Mouse (Mus musculus) neural tube, embryonic 11.5 days (tissue): ENCODE results near the gene Gp5. TPM values are rescaled to one million over a fixed set of nuclear protein-coding genes. Genes with fewer than 3 reads are reported as not detected.

Source experiments
- ATAC-seq: fragments of 200-750 bp; cut with Nextera tagmentation; 2 replicates; pipeline ENCODE4 v1.8.0; 2017; ENCODE audit warnings: moderate number of reproducible peaks, mild to moderate bottlenecking, moderate TSS enrichment, moderate library complexity; ENCODE audit not compliant: insufficient read depth, low FRiP score, low TSS enrichment
- DNase-seq: peaks from one replicate; pipeline ENCODE4 v3.0.0-alpha.2; 2015; ENCODE audit warnings: low spot score
- H3K27ac ChIP-seq: fragments of 300-500 bp; sonication (generic); 2 replicates; pipeline ENCODE4 v1.5.1; 2014; ENCODE audit warnings: low read depth, mild to moderate bottlenecking, low read length
- H3K27me3 ChIP-seq: fragments of 300-500 bp; sonication (generic); 2 replicates; pipeline ENCODE4 v1.6.1; 2014; ENCODE audit warnings: mild to moderate bottlenecking, low read length, mixed read lengths; ENCODE audit not compliant: control insufficient read depth, insufficient read depth
- H3K36me3 ChIP-seq: fragments of 300-500 bp; sonication (generic); 2 replicates; pipeline ENCODE4 v1.6.1; 2014; ENCODE audit warnings: mild to moderate bottlenecking, low read length, moderate library complexity, mixed read lengths; ENCODE audit not compliant: control insufficient read depth, insufficient read depth
- H3K4me1 ChIP-seq: fragments of 300-500 bp; sonication (generic); 2 replicates; pipeline ENCODE4 v1.6.1; 2014; ENCODE audit warnings: low read length, mixed read lengths; ENCODE audit not compliant: control insufficient read depth, insufficient read depth
- H3K4me2 ChIP-seq: fragments of 300-500 bp; sonication (generic); 2 replicates; pipeline ENCODE4 v1.6.1; 2014; ENCODE audit warnings: low read depth, mild to moderate bottlenecking, moderate library complexity
- H3K4me3 ChIP-seq: fragments of 300-500 bp; sonication (generic); 2 replicates; pipeline ENCODE4 v1.5.1; 2014; ENCODE audit warnings: low read depth, low read length
- H3K9ac ChIP-seq: fragments of 300-500 bp; sonication (generic); 2 replicates; pipeline ENCODE4 v1.6.1; 2014; ENCODE audit warnings: mild to moderate bottlenecking, low read length
- H3K9me3 ChIP-seq: fragments of 300-500 bp; sonication (generic); 2 replicates; pipeline ENCODE4 v1.6.1; 2016; ENCODE audit warnings: low read length; ENCODE audit not compliant: control insufficient read depth
- WGBS: fragments of 180-500 bp; shearing (Covaris S2); extraction: QIAGEN DNeasy Blood & Tissue Kit; methylation state at CpG from one replicate; pipeline ENCODE4 v1.1.7; 2014; 5-methylcytosine and 5-hydroxymethylcytosine counted together
- polyA plus RNA-seq: library from polyadenylated mRNA; unstranded; fragments of >200 nt; fragmentation: Nextera tagmentation; extraction: Ambion mirVana; gene quantifications from 2 replicates; pipeline ENCODE4 v1.2.1, GENCODE M21; 2014

The Gp5 gene
- polyA plus RNA-seq, 1 experiment from 2014 or later: 2.4 TPM

DNA sequence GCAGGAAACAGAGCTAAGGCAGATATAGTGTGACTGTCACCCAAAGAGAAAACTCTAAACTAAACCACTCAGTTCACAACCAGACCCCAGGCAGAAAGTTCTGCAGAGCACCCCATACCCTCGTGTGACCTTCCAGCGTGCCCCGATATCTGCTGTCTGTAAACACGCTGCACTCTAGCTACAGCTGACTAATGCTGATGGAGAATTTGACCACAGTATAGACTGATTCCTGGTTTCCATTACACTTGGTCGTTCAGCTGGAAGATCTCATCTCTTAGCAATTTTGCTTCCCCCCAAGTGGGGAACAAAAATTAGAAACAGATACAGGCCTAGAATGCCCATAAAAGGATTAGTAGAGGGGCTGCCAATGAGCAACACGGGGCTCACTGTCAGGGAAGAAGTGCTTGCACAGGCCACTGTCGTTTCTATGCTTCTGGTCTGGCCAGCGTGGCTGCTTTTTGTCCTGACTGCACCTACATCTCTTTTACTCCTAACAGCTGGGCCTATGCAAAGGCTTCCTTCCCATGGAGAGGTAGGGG is 39.3 kb downstream of the Gp5 start:
- Histone ChIP-seq H3K4me1 (no peaks in the 10 kb centered on the region), H3K36me3 (no peaks in the 10 kb centered on the region), H3K27ac (no peak overlapping the region), H3K4me2 (no peak overlapping the region), H3K9me3 (no peaks in the 10 kb centered on the region), H3K4me3 (no peak overlapping the region), H3K27me3 (no peaks in the 10 kb centered on the region), H3K9ac (no peak overlapping the region)
- ATAC-seq (no peak), DNase-seq (no peak)
- WGBS: 69% methylated on average over 8 of the region's 8 CpGs

DNA sequence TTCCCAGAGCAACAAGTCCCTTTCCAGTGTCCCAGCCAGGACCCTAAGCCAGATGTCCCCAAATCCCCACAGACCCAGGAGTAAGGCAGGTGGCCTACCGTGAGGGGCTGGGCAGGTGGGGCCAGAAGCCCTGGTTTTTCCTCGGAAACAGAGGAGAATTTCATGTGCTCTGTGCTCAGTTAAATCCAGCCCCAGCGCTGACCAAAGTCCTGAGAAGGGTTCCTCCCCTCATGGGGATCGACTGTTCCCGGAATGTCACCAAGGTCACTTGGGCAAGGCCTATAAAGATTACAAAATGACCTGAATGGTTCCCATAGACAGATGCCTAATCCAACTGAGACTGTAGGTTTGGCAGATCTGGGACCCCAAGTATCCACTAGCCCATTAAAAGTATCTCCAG is 43.2 kb downstream of the Gp5 start, which contains the start of gene Cpn2:
Gene Cpn2, minus strand, starts transcription at position 141 of the 400 bp plus-strand sequence.
- Histone ChIP-seq H3K36me3 (no peaks in the 10 kb centered on the region), H3K9me3 (no peaks in the 10 kb centered on the region), H3K4me3 (no peak within 1 kb of the TSS), H3K27ac (no peak within 1 kb of the TSS), H3K27me3 (no peaks in the 10 kb centered on the region), H3K9ac (no peak within 1 kb of the TSS), H3K4me1 (no peaks in the 10 kb centered on the region), H3K4me2 (no peak within 1 kb of the TSS)
- WGBS: 75% methylated on average over 5 of the region's 5 CpGs
- ATAC-seq (no peak), DNase-seq (no peak)

DNA sequence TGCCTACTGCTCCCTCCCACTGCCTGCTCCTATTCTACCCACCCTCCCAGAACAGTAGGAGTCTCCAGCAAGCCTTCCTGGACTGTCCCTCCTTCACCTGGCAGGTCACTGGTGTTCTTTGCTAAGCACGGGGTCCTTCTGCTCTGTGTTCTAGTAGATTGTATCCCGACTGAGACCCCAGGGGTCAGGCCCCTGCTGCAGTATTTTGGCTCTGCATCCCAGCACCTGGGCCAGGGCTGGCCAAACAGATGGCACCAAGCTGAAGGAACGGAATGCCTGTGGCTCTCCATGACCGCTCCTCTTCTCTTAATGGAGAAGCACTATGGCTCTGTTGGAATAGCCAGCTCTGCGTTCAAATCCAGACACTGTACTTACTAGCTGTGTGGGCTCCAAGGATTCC is 44.0 kb downstream of the Gp5 start:
- DNase-seq: no peak
- 82% methylated on average over 5 of the region's 5 CpGs for WGBS
- no peak overlapping the region for H3K9ac ChIP-seq
- no peak overlapping the region for H3K27ac ChIP-seq
- H3K4me2 ChIP-seq: no peak overlapping the region
- ATAC-seq: no peak
- H3K36me3 ChIP-seq: no peaks in the 10 kb centered on the region
- H3K4me1 ChIP-seq: no peaks in the 10 kb centered on the region
- no peak overlapping the region for H3K4me3 ChIP-seq
- no peaks in the 10 kb centered on the region for H3K9me3 ChIP-seq
- no peaks in the 10 kb centered on the region for H3K27me3 ChIP-seq

DNA sequence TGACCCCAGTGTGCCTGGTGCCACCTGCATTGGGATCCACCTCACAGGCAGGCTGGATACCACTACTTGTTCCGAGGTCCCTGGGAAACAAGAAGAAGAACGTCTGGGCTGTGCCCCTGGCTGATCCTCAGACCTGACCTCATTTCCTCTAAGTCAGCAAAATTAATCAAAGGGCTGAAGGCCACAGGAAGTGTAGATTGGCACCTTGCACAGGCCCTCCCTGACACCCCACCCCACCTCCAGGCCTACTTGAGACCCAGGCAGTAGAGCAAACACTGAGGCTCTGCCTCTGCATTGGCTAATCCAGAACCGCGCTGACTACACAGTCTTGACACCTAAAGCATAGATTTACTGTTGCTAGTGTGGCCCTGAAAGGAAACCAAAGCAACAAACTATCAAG is 45.0 kb downstream of the Gp5 start:
- no peaks in the 10 kb centered on the region for H3K27me3 ChIP-seq
- DNase-seq: no peak
- H3K9me3 ChIP-seq: no peaks in the 10 kb centered on the region
- H3K27ac ChIP-seq: no peak overlapping the region
- no peak overlapping the region for H3K4me2 ChIP-seq
- no peak for ATAC-seq
- WGBS: 71% methylated on average over 4 of the region's 4 CpGs
- no peaks in the 10 kb centered on the region for H3K36me3 ChIP-seq
- H3K4me1 ChIP-seq: no peaks in the 10 kb centered on the region
- H3K4me3 ChIP-seq: no peak overlapping the region
- no peak overlapping the region for H3K9ac ChIP-seq

DNA sequence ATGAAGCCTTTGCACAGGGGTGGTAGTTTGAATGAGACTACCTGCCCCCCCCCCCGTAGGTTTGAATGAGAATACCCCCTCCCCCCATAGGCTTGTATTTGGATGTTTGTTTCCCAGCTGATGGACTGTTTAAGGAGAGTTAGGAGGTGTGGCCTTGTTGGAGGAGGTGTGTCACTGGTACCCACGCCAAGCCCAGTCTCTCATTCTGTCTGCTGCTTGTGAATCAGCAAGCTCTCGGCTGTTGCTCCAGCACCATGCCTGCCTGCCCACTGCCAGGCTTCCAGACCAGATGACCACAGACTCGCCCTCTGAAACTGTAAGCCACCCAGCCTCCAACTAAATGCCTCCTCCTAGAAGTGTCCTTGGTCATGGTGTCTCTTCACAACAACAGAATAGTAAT is 47.4 kb downstream of the Gp5 start:
- no peak for ATAC-seq
- H3K27me3 ChIP-seq: no peaks in the 10 kb centered on the region
- H3K4me2 ChIP-seq: no peak overlapping the region
- DNase-seq: no peak
- H3K4me3 ChIP-seq: no peak overlapping the region
- 62% methylated on average over 4 of the region's 4 CpGs for WGBS
- no peak overlapping the region for H3K27ac ChIP-seq
- H3K9me3 ChIP-seq: no peaks in the 10 kb centered on the region
- no peak overlapping the region for H3K9ac ChIP-seq
- H3K36me3 ChIP-seq: no peaks in the 10 kb centered on the region
- H3K4me1 ChIP-seq: no peaks in the 10 kb centered on the region

DNA sequence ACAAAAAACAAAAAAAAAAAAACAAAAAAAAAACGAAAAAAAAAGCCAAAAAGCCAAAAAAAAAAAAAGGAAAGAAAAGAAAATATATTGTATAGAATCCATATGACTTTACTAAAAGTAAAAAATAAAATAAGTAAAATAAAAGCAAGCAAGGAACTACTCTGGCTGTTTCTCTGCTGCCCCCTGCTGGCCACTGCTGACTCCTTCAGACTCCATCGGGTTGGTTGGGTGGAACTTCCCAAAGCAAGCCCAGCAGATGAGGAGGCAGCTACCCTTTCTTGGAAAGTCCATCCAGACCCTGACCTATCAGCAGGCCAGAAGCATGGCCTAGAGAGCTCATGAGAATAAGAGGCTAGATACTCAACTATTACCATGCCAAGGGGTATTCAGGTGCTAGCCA is 47.9 kb downstream of the Gp5 start:
- H3K4me3 ChIP-seq: no peak overlapping the region
- H3K9ac ChIP-seq: no peak overlapping the region
- DNase-seq: peak; percentile 71
- no peaks in the 10 kb centered on the region for H3K27me3 ChIP-seq
- no peaks in the 10 kb centered on the region for H3K36me3 ChIP-seq
- WGBS: 3% methylated on average over 2 of the region's 2 CpGs
- no peak for ATAC-seq
- H3K9me3 ChIP-seq: no peaks in the 10 kb centered on the region
- H3K4me1 ChIP-seq: no peaks in the 10 kb centered on the region
- no peak overlapping the region for H3K4me2 ChIP-seq
- H3K27ac ChIP-seq: no peak overlapping the region

DNA sequence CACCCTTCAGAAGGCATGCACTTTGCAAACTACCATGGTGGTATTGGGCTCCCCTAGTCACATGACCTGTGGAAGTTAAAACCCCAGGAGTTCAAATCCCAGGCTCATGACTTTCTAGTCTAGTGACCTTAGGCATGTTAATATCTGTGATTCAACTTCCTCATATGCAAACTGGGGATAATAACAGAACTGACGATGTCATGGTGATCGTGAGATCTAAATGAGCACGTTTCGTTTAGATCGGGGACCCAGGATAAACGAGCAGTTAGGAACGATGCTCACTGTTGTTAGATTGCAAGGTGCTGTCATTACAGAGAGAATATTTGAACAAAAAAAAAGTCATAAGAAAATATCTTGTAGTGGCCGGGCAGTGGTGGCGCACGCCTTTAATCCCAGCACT is 48.4 kb downstream of the Gp5 start:
- Histone ChIP-seq H3K4me3 (no peak overlapping the region), H3K27me3 (no peaks in the 10 kb centered on the region), H3K4me2 (no peak overlapping the region), H3K9ac (no peak overlapping the region), H3K27ac (no peak overlapping the region), H3K4me1 (no peaks in the 10 kb centered on the region), H3K9me3 (no peaks in the 10 kb centered on the region), H3K36me3 (no peaks in the 10 kb centered on the region)
- WGBS: 91% methylated on average over 10 of the region's 10 CpGs
- DNase-seq (no peak), ATAC-seq (no peak)

GRCm38 (mm10) chr16:30261341-30261740 is 49.2 kb downstream of the Gp5 start:
- no peaks in the 10 kb centered on the region for H3K9me3 ChIP-seq
- H3K4me2 ChIP-seq: no peak overlapping the region
- no peak overlapping the region for H3K27ac ChIP-seq
- DNase-seq: no peak
- no peak overlapping the region for H3K4me3 ChIP-seq
- H3K9ac ChIP-seq: no peak overlapping the region
- WGBS: 92% methylated on average over 9 of the region's 9 CpGs
- no peaks in the 10 kb centered on the region for H3K36me3 ChIP-seq
- H3K27me3 ChIP-seq: no peaks in the 10 kb centered on the region
- H3K4me1 ChIP-seq: no peaks in the 10 kb centered on the region
- ATAC-seq: no peak

DNA sequence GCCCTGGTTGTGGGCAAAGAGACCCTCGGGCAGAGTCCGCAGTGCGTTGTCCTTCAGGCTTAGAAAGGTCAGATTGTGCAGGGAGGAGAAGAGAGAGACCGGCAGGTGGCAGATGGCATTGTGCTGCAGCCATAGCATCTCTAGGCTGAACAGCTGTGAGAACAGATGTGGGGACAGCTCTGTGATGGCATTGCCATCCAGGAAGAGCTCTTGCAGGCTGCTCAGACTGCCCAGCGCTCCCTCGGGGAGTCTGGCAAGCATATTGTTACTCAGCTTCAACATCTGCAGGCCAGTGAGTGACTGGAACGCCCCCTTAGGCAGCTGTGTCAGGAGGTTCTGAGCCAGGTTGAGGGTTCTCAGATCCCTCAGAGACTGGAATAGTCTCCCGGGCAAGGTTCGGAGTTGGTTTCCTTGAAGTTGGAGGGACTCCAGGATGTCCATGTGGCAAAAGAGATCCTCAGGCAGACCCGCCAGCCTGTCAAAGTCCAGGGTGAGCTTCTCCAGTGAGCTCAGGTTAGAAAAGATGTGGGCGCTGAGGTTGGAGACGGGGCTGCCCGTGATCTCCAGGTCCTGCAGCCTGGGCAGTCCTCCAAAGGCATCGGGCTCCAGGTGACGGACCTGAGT is 50.5 kb downstream of the Gp5 start:
- no peak overlapping the region for H3K9ac ChIP-seq
- ATAC-seq (no peak), DNase-seq (no peak)
- no peaks in the 10 kb centered on the region for H3K27me3 ChIP-seq
- no peak overlapping the region for H3K27ac ChIP-seq
- H3K4me2 ChIP-seq: no peak overlapping the region
- H3K4me3 ChIP-seq: no peak overlapping the region
- H3K4me1 ChIP-seq: no peaks in the 10 kb centered on the region
- no peaks in the 10 kb centered on the region for H3K36me3 ChIP-seq
- 90% methylated on average over 15 of the region's 15 CpGs for WGBS
- no peaks in the 10 kb centered on the region for H3K9me3 ChIP-seq
